Mouse (Mus musculus): Measurements from ENCODE around the gene Iffo2. TPM values are rescaled to one million over a fixed set of nuclear protein-coding genes. Genes with fewer than 3 reads are reported as not detected.
A peak's percentile ranks its signal among the peaks of the same experiment; 100 is the strongest.

Iffo2 gene
- polyA plus RNA-seq, 1 experiment from 2014 or later, result 3.5 TPM

DNA sequence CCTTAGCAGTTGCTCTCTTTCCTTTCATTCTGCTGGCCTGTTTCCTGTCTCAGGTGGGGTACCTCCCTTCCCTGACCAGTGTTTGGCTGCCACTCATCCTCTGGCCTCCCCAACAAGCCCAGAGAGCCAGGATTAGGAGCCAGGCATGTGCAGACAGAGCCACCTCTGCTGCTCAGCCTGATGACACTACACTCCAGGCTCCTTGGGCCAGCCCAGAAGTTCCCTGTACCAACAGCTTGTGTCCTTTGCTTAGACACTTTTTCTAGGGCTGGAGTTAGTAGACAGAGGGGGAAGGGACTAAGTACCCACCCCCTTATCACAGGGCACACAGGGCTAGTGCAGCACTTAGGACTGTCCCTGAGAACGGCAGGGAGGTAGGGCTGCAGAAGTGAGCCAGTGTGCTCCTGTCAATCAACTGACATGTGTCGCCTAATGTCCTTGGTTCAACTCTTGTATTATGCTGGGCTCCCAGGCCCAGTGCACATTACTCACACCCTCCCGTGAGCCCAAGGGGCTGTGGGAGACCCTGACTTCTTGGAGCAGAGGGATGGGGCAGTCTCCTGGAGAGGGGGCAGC lies 38.0 kb upstream of the Iffo2 start:
- Histone ChIP-seq H3K4me3 (ENCODE audit: low read length) (no peak overlapping the region), H3K9ac (ENCODE audit: low read depth, low read length) (no peak overlapping the region), H3K4me2 (ENCODE audit: low read length) (no peak overlapping the region), H3K27me3 (replicated peaks; ENCODE audit: control insufficient read depth, insufficient read depth, low read length) (no peaks in the 10 kb centered on the region), H3K27ac (ENCODE audit: low read depth, low read length) (no peak overlapping the region), H3K36me3 (ENCODE audit: control insufficient read depth, insufficient read depth, low read length) (peaks cover 17% of the 10 kb centered on the region), H3K9me3 (ENCODE audit: control insufficient read depth, low read length) (no peaks in the 10 kb centered on the region), H3K4me1 (ENCODE audit: control insufficient read depth, insufficient read depth, low read depth, low read length) (no peaks in the 10 kb centered on the region; the same call in 1 of the 2 replicates)
- WGBS, result 41% methylated on average over 3 of the region's 3 CpGs
- ATAC-seq, result no peak

DNA sequence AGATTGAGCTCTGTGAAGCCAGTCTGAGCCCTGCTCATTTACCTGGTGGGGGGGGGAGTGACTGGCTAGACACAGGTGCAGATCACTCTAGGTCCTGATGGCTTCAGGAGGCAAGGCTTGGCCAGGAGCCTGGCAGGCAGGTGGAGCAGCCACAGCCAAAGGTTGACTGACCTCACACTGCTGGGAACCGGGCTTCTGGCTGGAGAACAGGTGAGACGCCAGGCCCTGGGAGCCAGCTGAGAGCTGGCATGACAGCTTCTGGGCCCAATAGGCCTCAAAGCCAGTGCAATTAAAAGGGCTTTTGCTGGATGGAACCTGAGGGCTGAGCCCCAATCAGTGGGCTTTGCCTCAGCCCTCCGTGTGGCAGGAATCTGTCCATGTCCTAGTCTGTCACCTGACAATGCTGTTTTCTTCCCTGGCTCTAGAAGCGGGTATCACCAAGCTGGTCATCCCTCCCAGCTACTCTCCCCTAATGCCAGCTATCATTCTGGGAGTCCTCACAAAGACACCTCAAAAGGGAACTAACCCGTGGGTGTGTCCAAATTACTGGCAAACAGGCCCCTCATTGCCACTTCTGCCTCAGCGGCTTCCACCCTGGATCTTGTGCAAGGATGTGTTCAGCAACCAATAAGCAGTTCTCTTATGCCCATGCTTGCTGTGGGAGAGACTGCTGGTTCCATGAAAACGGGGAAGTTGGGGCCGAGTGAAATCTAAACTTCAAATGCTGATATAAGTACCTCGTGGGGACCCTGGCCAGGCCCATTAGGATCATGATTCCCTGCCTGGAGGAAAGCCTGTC lies 36.9 kb upstream of the Iffo2 start:
- WGBS, result 76% methylated on average over 9 of the region's 9 CpGs
- Histone ChIP-seq H3K9me3 (ENCODE audit: control insufficient read depth, low read length) (no peaks in the 10 kb centered on the region), H3K27me3 (replicated peaks; ENCODE audit: control insufficient read depth, insufficient read depth, low read length) (no peaks in the 10 kb centered on the region), H3K4me2 (ENCODE audit: low read length) (no peak overlapping the region), H3K9ac (ENCODE audit: low read depth, low read length) (no peak overlapping the region), H3K27ac (ENCODE audit: low read depth, low read length) (no peak overlapping the region), H3K4me1 (ENCODE audit: control insufficient read depth, insufficient read depth, low read depth, low read length) (no peaks in the 10 kb centered on the region; the same call in 1 of the 2 replicates), H3K4me3 (ENCODE audit: low read length) (no peak overlapping the region), H3K36me3 (ENCODE audit: control insufficient read depth, insufficient read depth, low read length) (peaks cover 15% of the 10 kb centered on the region)
- 0 out of 2 replicates have a peak, but pooled peaks have one; percentile 12 for ATAC-seq

DNA sequence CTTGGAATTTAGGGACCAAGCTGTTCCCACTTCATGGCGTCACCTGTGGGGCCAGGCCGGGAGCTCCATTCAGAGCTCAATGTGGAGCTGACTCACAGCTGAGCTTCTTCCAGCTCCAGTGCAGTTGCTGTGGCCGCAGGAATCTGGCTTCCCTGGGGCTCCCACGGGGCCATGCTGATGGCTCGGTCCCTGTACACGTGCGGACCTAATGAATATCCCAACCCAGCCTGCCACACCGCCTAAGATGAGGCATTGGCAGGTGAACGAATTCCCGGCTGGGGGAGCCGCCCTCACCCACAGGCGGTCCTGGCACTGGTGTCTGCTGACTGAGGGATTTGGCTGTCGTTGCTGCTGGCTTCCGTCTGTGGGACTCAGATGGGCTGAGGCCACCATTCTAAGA lies 29.5 kb upstream of the Iffo2 start:
- no peaks in the 10 kb centered on the region for H3K36me3 ChIP-seq (ENCODE audit: control insufficient read depth, insufficient read depth, low read length)
- H3K9ac ChIP-seq (ENCODE audit: low read depth, low read length), result no peak overlapping the region
- no peaks in the 10 kb centered on the region for H3K9me3 ChIP-seq (ENCODE audit: control insufficient read depth, low read length)
- WGBS, result 45% methylated on average over 14 of the region's 14 CpGs
- H3K4me3 ChIP-seq (ENCODE audit: low read length), result no peak overlapping the region
- ATAC-seq, result peak; percentile 71
- no peaks in the 10 kb centered on the region for H3K27me3 ChIP-seq (replicated peaks; ENCODE audit: control insufficient read depth, insufficient read depth, low read length)
- no peak overlapping the region for H3K27ac ChIP-seq (ENCODE audit: low read depth, low read length)
- no peak overlapping the region for H3K4me2 ChIP-seq (ENCODE audit: low read length)
- peaks cover 4% of the 10 kb centered on the region for H3K4me1 ChIP-seq (ENCODE audit: control insufficient read depth, insufficient read depth, low read depth, low read length)

DNA sequence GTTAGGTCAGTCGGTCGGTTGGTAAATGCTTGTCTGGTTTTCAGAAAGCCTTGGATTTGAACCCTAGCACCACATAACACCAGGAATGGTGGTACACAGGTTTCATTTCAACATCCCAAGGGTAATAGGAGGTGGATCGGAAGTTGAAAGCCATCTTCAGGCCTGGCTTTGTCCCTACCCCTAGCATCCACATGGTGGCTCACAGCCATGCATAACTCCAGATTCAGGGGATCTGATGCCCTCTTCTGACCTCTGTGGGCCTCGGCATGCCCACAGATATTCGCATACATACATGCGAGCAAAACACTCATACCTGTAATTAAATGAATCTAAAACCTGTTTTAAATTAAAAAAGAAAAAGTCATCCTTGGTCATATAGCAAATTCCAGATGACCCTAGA lies 28.6 kb upstream of the Iffo2 start:
- Histone ChIP-seq H3K4me3 (ENCODE audit: low read length) (no peak overlapping the region), H3K4me2 (ENCODE audit: low read length) (no peak overlapping the region), H3K9ac (ENCODE audit: low read depth, low read length) (no peak overlapping the region), H3K4me1 (ENCODE audit: control insufficient read depth, insufficient read depth, low read depth, low read length) (peaks cover 4% of the 10 kb centered on the region), H3K27me3 (replicated peaks; ENCODE audit: control insufficient read depth, insufficient read depth, low read length) (no peaks in the 10 kb centered on the region), H3K27ac (ENCODE audit: low read depth, low read length) (no peak overlapping the region), H3K9me3 (ENCODE audit: control insufficient read depth, low read length) (no peaks in the 10 kb centered on the region), H3K36me3 (ENCODE audit: control insufficient read depth, insufficient read depth, low read length) (no peaks in the 10 kb centered on the region)
- ATAC-seq, result no peak
- 90% methylated on average over 6 of the region's 6 CpGs for WGBS

DNA sequence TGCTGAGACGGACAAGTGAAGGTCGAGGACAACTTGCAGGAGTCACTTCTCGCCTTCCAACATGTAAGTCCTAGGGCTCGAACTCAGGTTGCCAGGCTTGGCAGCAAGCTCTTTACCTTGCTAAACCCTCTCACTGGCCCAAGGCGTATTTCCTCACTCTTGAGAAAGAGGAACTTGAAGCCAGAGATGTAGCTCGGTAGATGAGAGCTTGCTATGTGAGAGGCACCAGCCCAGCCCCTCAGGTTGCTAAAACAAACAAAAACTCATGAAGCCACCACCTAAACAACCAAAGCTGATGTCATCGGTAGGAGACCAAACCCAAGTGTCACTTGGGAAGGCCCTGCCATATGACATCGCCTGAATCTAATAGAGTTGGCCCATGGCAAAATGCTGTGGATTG lies 26.4 kb upstream of the Iffo2 start:
- no peak for ATAC-seq
- 87% methylated on average over 8 of the region's 8 CpGs for WGBS

DNA sequence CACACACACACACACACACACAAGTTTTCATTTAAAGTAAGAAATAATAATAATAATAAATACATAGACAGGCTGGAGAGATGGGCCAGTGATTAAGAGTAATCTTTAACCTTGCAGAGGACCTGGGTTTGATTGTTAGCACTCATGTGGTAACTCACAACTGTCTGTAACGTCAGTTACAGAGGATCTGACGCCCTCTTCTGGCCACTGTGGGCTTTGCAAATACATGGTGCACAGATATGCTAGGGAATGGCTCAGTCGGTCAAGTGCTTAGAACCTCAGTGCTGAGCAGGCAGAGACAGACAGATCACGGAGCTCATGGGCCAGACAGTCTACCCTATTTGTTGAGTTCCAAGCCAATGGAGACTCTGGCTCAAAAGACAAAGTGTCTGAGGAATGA lies 24.6 kb upstream of the Iffo2 start:
- no peaks in the 10 kb centered on the region for H3K27me3 ChIP-seq (replicated peaks; ENCODE audit: control insufficient read depth, insufficient read depth, low read length)
- WGBS, result 86% methylated on average over 4 of the region's 4 CpGs
- no peaks in the 10 kb centered on the region for H3K36me3 ChIP-seq (ENCODE audit: control insufficient read depth, insufficient read depth, low read length)
- no peak overlapping the region for H3K27ac ChIP-seq (ENCODE audit: low read depth, low read length)
- H3K4me1 ChIP-seq (ENCODE audit: control insufficient read depth, insufficient read depth, low read depth, low read length), result peaks cover 2% of the 10 kb centered on the region
- H3K4me2 ChIP-seq (ENCODE audit: low read length), result no peak overlapping the region
- no peak overlapping the region for H3K9ac ChIP-seq (ENCODE audit: low read depth, low read length)
- no peak for ATAC-seq
- no peak overlapping the region for H3K4me3 ChIP-seq (ENCODE audit: low read length)
- H3K9me3 ChIP-seq (ENCODE audit: control insufficient read depth, low read length), result no peaks in the 10 kb centered on the region

More for the DNA sequence above, 26.4 kb upstream of the Iffo2 start:
- no peaks in the 10 kb centered on the region for H3K9me3 ChIP-seq (ENCODE audit: control insufficient read depth, low read length)
- H3K36me3 ChIP-seq (ENCODE audit: control insufficient read depth, insufficient read depth, low read length), result no peaks in the 10 kb centered on the region
- H3K4me1 ChIP-seq (ENCODE audit: control insufficient read depth, insufficient read depth, low read depth, low read length), result peaks cover 4% of the 10 kb centered on the region
- H3K4me3 ChIP-seq (ENCODE audit: low read length), result no peak overlapping the region
- H3K9ac ChIP-seq (ENCODE audit: low read depth, low read length), result no peak overlapping the region
- H3K27ac ChIP-seq (ENCODE audit: low read depth, low read length), result no peak overlapping the region
- H3K27me3 ChIP-seq (replicated peaks; ENCODE audit: control insufficient read depth, insufficient read depth, low read length), result no peaks in the 10 kb centered on the region
- no peak overlapping the region for H3K4me2 ChIP-seq (ENCODE audit: low read length)

DNA sequence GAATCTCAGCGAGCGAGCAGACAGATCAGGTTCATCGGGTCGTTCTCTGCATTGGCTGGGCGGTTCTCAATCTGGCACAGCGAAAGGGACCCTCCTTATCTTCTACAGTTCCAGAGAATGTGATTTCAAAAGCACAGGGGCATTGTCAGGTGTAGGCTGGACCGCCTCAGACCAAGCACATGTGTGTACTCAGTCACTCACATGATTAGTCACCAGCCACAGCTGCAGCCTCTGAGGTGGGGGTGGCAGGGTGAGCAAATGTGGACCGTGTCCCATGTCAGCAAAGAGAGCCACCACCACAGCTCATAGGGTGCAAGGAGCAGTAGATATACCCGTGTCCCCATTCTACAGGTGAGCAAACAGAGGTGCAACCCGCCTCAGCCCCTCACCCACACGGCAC lies 23.6 kb upstream of the Iffo2 start:
- WGBS, result 93% methylated on average over 11 of the region's 11 CpGs
- no peak overlapping the region for H3K4me2 ChIP-seq (ENCODE audit: low read length)
- no peak for ATAC-seq

DNA sequence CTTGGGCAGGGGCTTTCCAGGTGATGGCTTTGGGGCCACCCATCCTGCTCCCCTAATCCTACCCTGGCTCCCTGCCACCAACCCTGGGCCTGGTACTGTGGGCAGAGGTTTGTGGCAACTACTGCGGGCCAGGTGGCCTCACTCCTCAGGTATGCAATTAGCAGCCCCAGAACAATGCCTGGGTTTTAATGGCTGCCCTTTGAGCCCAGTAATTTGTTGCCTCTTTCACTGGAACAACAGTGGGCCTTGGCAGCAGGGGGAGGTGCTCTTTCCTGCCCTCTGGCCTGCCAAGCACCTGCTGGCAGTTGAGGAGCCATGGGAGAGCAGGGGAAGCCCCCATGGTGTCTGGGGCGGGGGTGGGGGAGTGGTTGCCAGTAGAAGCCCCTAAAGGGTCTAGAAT lies 21.3 kb upstream of the Iffo2 start:
- H3K9me3 ChIP-seq (ENCODE audit: control insufficient read depth, low read length), result no peaks in the 10 kb centered on the region
- no peak overlapping the region for H3K4me2 ChIP-seq (ENCODE audit: low read length)
- H3K27me3 ChIP-seq (replicated peaks; ENCODE audit: control insufficient read depth, insufficient read depth, low read length), result no peaks in the 10 kb centered on the region
- no peak overlapping the region for H3K9ac ChIP-seq (ENCODE audit: low read depth, low read length)
- no peaks in the 10 kb centered on the region for H3K4me1 ChIP-seq (ENCODE audit: control insufficient read depth, insufficient read depth, low read depth, low read length)
- no peak overlapping the region for H3K4me3 ChIP-seq (ENCODE audit: low read length)
- 70% methylated on average over 2 of the region's 2 CpGs for WGBS
- H3K27ac ChIP-seq (ENCODE audit: low read depth, low read length), result no peak overlapping the region
- ATAC-seq, result no peak
- no peaks in the 10 kb centered on the region for H3K36me3 ChIP-seq (ENCODE audit: control insufficient read depth, insufficient read depth, low read length)

More for the DNA sequence above, 23.6 kb upstream of the Iffo2 start:
- Histone ChIP-seq H3K4me1 (ENCODE audit: control insufficient read depth, insufficient read depth, low read depth, low read length) (no peaks in the 10 kb centered on the region), H3K36me3 (ENCODE audit: control insufficient read depth, insufficient read depth, low read length) (no peaks in the 10 kb centered on the region), H3K27me3 (replicated peaks; ENCODE audit: control insufficient read depth, insufficient read depth, low read length) (no peaks in the 10 kb centered on the region), H3K9me3 (ENCODE audit: control insufficient read depth, low read length) (no peaks in the 10 kb centered on the region), H3K27ac (ENCODE audit: low read depth, low read length) (no peak overlapping the region), H3K9ac (ENCODE audit: low read depth, low read length) (no peak overlapping the region), H3K4me3 (ENCODE audit: low read length) (no peak overlapping the region)

DNA sequence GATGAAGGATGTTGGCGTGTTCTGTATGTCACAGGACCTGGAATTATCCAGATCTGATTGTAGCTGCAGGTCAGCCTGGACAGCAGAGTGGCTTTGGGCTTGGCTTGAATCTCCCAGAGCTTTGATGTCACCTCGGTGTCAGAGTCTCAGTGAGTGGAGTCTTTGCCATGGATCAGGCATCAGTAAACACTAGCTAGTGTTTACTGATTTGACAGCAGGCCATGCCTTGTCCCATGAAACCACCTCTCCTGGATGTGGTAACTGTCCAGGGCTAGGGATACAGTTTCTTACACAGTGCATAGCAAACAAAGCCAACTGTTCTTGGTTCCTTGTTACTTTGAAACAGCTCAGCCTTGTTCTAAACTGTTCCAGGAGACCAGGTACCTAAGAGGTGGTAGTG lies 18.8 kb upstream of the Iffo2 start:
- Histone ChIP-seq H3K4me1 (ENCODE audit: control insufficient read depth, insufficient read depth, low read depth, low read length) (no peaks in the 10 kb centered on the region), H3K36me3 (ENCODE audit: control insufficient read depth, insufficient read depth, low read length) (no peaks in the 10 kb centered on the region), H3K9me3 (ENCODE audit: control insufficient read depth, low read length) (no peaks in the 10 kb centered on the region), H3K4me3 (ENCODE audit: low read length) (no peak overlapping the region), H3K27ac (ENCODE audit: low read depth, low read length) (no peak overlapping the region), H3K9ac (ENCODE audit: low read depth, low read length) (no peak overlapping the region), H3K27me3 (replicated peaks; ENCODE audit: control insufficient read depth, insufficient read depth, low read length) (no peaks in the 10 kb centered on the region), H3K4me2 (ENCODE audit: low read length) (no peak overlapping the region)
- 76% methylated on average over 2 of the region's 2 CpGs for WGBS
- no peak for ATAC-seq
